Mouse (Mus musculus) embryonic facial prominence, embryonic 10.5 days (tissue): ENCODE results near the gene Ankrd13c. TPM values are rescaled to one million over a fixed set of nuclear protein-coding genes. Genes with fewer than 3 reads are reported as not detected.

Experiments
- DNase-seq: peaks from one replicate; pipeline ENCODE4 v3.0.0-alpha.2; 2017; ENCODE audit warnings: low spot score
- H3K27ac ChIP-seq: fragments of 300-500 bp; sonication (generic); replicated peaks from 2 replicates; pipeline ENCODE4 v1.5.1; 2016; ENCODE audit warnings: mild to moderate bottlenecking
- H3K27me3 ChIP-seq: fragments of 300-500 bp; sonication (generic); replicated peaks from 2 replicates; pipeline ENCODE4 v1.6.1; 2016; ENCODE audit warnings: low read depth, mild to moderate bottlenecking; ENCODE audit not compliant: poor library complexity, severe bottlenecking
- H3K36me3 ChIP-seq: fragments of 300-500 bp; sonication (generic); replicated peaks from 2 replicates; pipeline ENCODE4 v1.6.1; 2016; ENCODE audit warnings: mild to moderate bottlenecking, moderate library complexity
- H3K4me1 ChIP-seq: fragments of 300-500 bp; sonication (generic); 2 replicates; pipeline ENCODE4 v1.6.1; 2016
- H3K4me3 ChIP-seq: fragments of 300-500 bp; sonication (generic); 2 replicates; pipeline ENCODE4 v1.5.1; 2016; ENCODE audit warnings: mild to moderate bottlenecking, moderate library complexity
- H3K9me3 ChIP-seq: fragments of 300-500 bp; sonication (generic); 2 replicates; pipeline ENCODE4 v1.6.1; 2016; ENCODE audit warnings: mild to moderate bottlenecking
- WGBS: fragments of 180-500 bp; shearing (Covaris S2); methylation state at CpG from one replicate; pipeline ENCODE4 v1.1.7; 2016; 5-methylcytosine and 5-hydroxymethylcytosine counted together
- polyA plus RNA-seq: library from polyadenylated mRNA; unstranded; fragments of >200 nt; fragmentation: Nextera tagmentation; extraction: Ambion mirVana; gene quantifications from 2 replicates; pipeline ENCODE4 v1.2.1, GENCODE M21; 2016

The Ankrd13c gene
- polyA plus RNA-seq, 1 experiment from 2014 or later = 19.1 TPM

DNA sequence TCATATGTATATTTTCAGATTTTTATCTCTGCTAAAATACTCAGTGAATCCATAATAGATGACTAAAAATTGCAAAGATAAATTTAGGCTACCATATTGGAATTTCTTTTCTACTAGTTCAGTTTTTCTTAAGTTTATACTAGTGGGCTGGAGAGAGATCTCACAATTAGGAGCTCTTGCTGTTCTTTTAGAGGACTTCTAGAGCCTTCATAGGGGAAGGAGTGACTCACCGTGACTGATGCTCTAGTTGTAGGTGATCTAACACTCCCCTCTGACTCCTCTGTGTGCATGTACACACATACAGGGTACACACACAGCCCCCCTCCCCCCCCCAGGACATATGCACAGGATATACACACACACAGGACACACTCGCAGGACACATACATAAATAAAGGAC, 24.1 kb downstream of the Ankrd13c start:
- Histone ChIP-seq H3K9me3 (no peaks in the 10 kb centered on the region), H3K27ac (no peak overlapping the region), H3K27me3 (no peaks in the 10 kb centered on the region), H3K4me1 (no peaks in the 10 kb centered on the region), H3K4me3 (no peak overlapping the region), H3K36me3 (peaks cover 31% of the 10 kb centered on the region)
- DNase-seq = no peak
- 94% methylated on average over 2 of the region's 2 CpGs for WGBS

DNA sequence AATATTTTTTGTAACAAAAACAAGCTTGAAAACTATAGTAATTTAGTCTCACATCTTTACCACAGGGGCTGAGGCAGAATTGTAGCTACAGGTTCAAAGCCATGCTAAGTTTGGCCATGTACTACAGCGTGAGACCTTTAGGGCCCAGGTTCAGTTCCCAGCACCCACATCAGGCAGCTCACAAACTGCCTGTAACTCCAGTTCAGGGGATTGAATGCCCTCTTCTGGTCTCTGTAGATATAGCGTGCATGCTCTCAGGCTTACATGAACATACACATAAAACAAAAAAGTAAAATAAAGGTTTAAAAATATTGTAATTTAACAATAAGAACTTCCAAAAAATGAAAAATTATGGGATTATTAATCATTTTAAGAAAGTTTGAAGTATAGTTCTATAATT, 26.2 kb downstream of the Ankrd13c start:
- H3K27ac ChIP-seq = no peak overlapping the region
- DNase-seq = no peak
- H3K4me3 ChIP-seq = no peak overlapping the region
- no peaks in the 10 kb centered on the region for H3K4me1 ChIP-seq
- WGBS = 96% methylated on average over 2 of the region's 2 CpGs
- H3K9me3 ChIP-seq = no peaks in the 10 kb centered on the region
- H3K27me3 ChIP-seq = no peaks in the 10 kb centered on the region
- H3K36me3 ChIP-seq = peaks cover 37% of the 10 kb centered on the region

DNA sequence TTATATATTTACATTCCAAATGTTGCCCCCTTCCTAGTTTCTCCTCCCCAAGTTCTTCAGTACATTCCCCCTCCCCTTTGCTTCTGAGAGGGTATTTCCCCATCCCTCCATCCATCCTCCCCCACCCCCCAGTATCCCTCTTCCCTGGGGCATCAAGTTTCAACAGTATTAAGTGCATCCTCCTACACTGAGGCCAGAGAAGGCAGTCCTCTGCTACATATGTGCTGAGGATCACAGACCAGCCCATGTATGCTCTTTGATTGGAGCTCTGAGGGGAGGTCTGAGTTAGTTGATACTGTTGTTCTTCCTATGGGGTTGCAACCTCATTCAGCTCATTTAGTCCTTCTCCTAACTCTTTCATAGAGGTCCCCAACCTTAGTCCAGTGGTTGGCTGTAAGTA, 32.6 kb downstream of the Ankrd13c start:
- no peak for DNase-seq
- Histone ChIP-seq H3K27ac (no peak overlapping the region), H3K4me1 (no peaks in the 10 kb centered on the region), H3K9me3 (no peaks in the 10 kb centered on the region), H3K27me3 (no peaks in the 10 kb centered on the region), H3K4me3 (no peak overlapping the region), H3K36me3 (peaks cover 30% of the 10 kb centered on the region)

DNA sequence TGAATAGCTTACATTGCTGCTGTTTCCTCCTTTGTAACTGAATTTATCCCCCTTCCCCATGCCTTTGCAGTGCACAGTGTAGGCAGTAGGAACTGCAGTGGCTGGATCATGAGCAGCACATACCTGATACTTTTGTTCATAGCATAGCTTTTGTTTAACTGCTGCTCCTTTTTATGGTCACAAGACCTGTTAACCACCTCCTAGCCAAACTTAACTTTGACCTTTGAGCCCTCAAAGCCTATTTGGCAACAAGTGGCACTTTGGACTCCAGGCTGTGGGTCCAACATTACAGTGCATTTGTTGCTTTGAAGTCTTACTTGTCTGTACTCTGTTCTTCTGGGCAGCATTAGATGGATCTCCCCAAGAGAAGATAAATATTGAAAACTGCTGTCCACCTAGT, 46.3 kb downstream of the Ankrd13c start:
- H3K9me3 ChIP-seq = no peaks in the 10 kb centered on the region
- no peaks in the 10 kb centered on the region for H3K4me1 ChIP-seq
- H3K27me3 ChIP-seq = no peaks in the 10 kb centered on the region
- no peak overlapping the region for H3K27ac ChIP-seq
- H3K36me3 ChIP-seq = peaks cover 55% of the 10 kb centered on the region
- H3K4me3 ChIP-seq = no peak overlapping the region
- DNase-seq = no peak

GRCm38 (mm10) chr3:157995726-157996125, 48.7 kb downstream of the Ankrd13c start:
- H3K9me3 ChIP-seq = no peaks in the 10 kb centered on the region
- no peak overlapping the region for H3K4me3 ChIP-seq
- no peak overlapping the region for H3K27ac ChIP-seq
- H3K4me1 ChIP-seq = no peaks in the 10 kb centered on the region
- H3K36me3 ChIP-seq = peaks cover 39% of the 10 kb centered on the region
- DNase-seq = no peak
- 90% methylated on average over 2 of the region's 2 CpGs for WGBS
- no peaks in the 10 kb centered on the region for H3K27me3 ChIP-seq

DNA sequence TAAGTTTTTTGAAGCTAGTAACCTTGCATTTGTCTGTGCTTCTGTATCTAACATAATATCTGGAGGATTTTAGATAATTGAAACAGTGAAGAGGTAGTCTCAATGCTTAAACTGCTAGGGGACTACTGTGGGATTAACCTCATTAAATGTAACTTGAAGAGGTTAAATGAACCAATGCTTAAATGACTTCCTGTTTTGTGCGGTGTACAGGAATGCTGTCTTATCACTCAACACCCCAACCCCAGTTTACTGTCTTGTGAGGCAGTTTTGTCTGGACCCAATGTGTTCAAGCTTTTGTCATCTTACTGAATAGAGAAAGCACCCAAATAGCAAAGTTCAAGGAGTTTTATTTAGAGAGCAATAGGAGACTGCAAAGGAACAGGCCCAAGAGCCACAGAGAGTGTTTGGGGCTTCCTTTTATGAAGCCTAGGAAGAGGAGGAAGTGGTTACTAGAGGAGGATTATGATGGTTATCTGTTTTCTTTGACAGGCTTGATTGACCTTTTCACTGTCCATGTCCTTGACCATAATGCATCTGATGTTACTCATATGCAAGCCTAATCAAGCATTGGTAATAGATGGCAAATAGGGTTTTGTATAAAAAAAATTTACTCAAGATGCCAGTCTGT, 51.8 kb downstream of the Ankrd13c start:
- Histone ChIP-seq H3K27me3 (no peaks in the 10 kb centered on the region), H3K36me3 (peaks cover 53% of the 10 kb centered on the region), H3K4me3 (no peak overlapping the region), H3K27ac (no peak overlapping the region), H3K9me3 (no peaks in the 10 kb centered on the region), H3K4me1 (no peaks in the 10 kb centered on the region)
- WGBS = 55% methylated on average over 1 of the region's 1 CpGs
- no peak for DNase-seq

- H3K27me3 ChIP-seq = no peaks in the 10 kb centered on the region
- H3K36me3 ChIP-seq = peaks cover 71% of the 10 kb centered on the region
- no peaks in the 10 kb centered on the region for H3K9me3 ChIP-seq
- no peak overlapping the region for H3K27ac ChIP-seq
- DNase-seq = no peak
- WGBS = 83% methylated on average over 1 of the region's 1 CpGs
- no peaks in the 10 kb centered on the region for H3K4me1 ChIP-seq
- no peak overlapping the region for H3K4me3 ChIP-seq
Observed at GRCm38 (mm10) chr3:158008647-158009046, 61.6 kb downstream of the Ankrd13c start.

DNA sequence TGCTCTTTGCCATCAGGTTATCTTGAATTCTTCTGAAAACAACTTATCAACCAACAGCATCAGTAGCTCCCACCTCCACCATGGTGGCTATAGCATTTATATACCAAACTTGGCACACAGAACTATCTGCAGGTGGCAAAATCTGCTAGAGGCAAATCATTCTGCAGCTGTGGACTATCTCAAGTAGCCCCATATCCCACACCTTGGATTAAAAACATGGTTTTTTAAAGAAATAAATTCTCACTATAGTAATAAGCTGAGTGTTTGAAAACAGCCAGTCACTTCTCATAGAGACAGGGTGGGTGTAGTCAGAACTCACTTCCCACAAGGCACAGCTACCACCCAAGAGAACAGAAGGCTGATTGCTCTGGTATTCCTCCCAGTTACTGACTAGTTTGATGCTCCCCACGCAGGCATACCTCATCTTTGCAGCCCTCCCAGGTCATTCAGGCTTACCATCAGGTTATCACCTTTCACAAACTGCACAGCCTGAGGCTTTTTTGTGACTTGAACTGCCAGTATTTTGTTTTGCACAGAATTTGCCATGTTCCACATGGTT, 62.8 kb downstream of the Ankrd13c start:
- WGBS = 35% methylated on average over 1 of the region's 1 CpGs
- DNase-seq = no peak
- no peaks in the 10 kb centered on the region for H3K4me1 ChIP-seq
- no peaks in the 10 kb centered on the region for H3K27me3 ChIP-seq
- no peaks in the 10 kb centered on the region for H3K9me3 ChIP-seq
- peaks cover 73% of the 10 kb centered on the region for H3K36me3 ChIP-seq
- no peak overlapping the region for H3K4me3 ChIP-seq
- H3K27ac ChIP-seq = no peak overlapping the region

- Histone ChIP-seq H3K27ac (peak overlapping the region; percentile 98), H3K4me3 (peak overlapping the region; percentile 94), H3K36me3 (peaks cover 30% of the 10 kb centered on the region), H3K4me1 (peaks cover 26% of the 10 kb centered on the region), H3K9me3 (no peaks in the 10 kb centered on the region), H3K27me3 (no peaks in the 10 kb centered on the region)
- peak; percentile 95 for DNase-seq
- WGBS = under 1% methylated on average over 61 of the region's 61 CpGs
Observed at GRCm38 (mm10) chr3:158031371-158031925, 84.4 kb downstream of the Ankrd13c start.

- WGBS = 13% methylated on average over 4 of the region's 4 CpGs
- peak overlapping the region; percentile 98 for H3K27ac ChIP-seq
Observed at GRCm38 (mm10) chr3:158032106-158032505, 85.1 kb downstream of the Ankrd13c start.

DNA sequence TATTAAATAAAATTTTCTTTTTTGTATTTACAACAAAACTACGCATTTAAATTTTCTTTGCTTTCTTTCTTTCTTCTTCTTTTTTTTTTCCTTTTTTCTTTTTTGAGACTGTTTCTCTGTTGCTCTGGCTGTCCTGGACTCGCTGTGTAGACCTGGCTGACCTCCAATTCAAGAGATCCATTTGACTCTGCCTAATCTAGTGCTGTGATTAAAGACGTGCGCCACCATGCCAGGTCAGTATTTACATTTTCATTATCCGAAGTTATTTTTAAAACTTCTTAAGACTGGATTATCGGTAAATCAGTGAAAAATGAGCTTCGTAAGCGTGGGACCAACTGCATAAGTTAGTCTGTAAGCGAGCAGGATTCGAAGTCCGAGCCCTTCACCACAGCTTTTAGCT, 88.8 kb downstream of the Ankrd13c start:
- Histone ChIP-seq H3K9me3 (no peaks in the 10 kb centered on the region), H3K4me1 (peaks cover 33% of the 10 kb centered on the region), H3K27me3 (no peaks in the 10 kb centered on the region), H3K27ac (peak overlapping the region; percentile 96), H3K4me3 (peak overlapping the region; percentile 91), H3K36me3 (peaks cover 4% of the 10 kb centered on the region; the same call in 1 of the 2 replicates)
- 2% methylated on average over 11 of the region's 11 CpGs for WGBS
- DNase-seq = no peak

More at GRCm38 (mm10) chr3:158032106-158032505, 85.1 kb downstream of the Ankrd13c start:
- DNase-seq = no peak
- H3K4me3 ChIP-seq = peak overlapping the region; percentile 94
- no peaks in the 10 kb centered on the region for H3K27me3 ChIP-seq
- no peaks in the 10 kb centered on the region for H3K9me3 ChIP-seq
- H3K4me1 ChIP-seq = peaks cover 27% of the 10 kb centered on the region
- peaks cover 24% of the 10 kb centered on the region for H3K36me3 ChIP-seq

DNA sequence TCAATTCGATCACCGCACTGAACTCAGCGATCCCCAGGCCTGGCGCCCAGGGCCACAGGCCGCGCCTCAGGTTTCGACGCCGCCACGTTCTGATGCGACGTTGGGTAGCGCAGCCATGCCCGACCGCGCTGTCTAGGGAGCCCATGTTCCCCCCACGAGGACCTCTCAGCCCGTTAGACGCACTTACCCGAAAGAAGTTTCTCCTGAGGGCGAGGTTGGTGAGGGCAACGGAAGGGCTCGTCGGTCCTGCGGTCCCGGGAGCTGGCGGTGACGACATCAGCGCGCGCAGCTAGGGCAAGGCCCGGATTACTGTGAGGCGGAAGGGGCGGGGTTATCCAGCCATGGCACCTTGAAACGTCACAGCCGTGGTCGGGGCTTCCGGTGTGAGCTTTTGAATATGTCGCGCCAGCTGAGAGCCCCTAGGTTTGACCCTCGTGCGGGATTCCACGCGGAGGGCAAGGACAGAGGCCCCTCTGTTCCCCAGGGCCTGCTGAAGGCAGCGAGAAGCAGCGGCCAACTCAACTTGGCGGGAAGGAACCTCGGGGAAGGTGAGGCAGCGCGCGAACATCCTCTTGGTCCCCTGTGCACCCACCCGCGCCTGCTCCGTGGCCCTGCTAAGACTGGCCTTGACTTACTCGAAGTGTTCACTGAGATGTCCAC, 89.4 kb downstream of the Ankrd13c start, which contains the start of the genes Srsf11 and Lrrc40:
TSS of gene Srsf11 (minus strand) at position 311 of the 660 bp plus-strand sequence.
TSS of gene Lrrc40 (plus strand) at position 334 of the 660 bp plus-strand sequence.
- Histone ChIP-seq H3K4me3 (peak within 1 kb of the TSS; percentile 91), H3K4me1 (peaks cover 33% of the 10 kb centered on the region), H3K36me3 (peaks cover 4% of the 10 kb centered on the region; the same call in 1 of the 2 replicates), H3K27ac (peak within 1 kb of the TSS; percentile 96), H3K27me3 (no peaks in the 10 kb centered on the region), H3K9me3 (no peaks in the 10 kb centered on the region)
- DNase-seq = peak; percentile 96
- WGBS = under 1% methylated on average over 55 of the region's 55 CpGs
